Mouse (Mus musculus): ENCODE measurements around the gene Itga9. TPM values are rescaled to one million over a fixed set of nuclear protein-coding genes. Genes with fewer than 3 reads are reported as not detected.
A peak's percentile ranks its signal among the peaks of the same experiment; 100 is the strongest.

Itga9 gene
- polyA plus RNA-seq, 1 experiment from 2014 or later = 6.0 TPM

GRCm38 (mm10) chr9:118750828-118751227, 144.3 kb downstream of the Itga9 start:
- DNase-seq (ENCODE audit: low spot score) = no peak
- Histone ChIP-seq H3K4me1 (replicated peaks) (peaks cover 26% of the 10 kb centered on the region), H3K9me3 (no peaks in the 10 kb centered on the region), H3K36me3 (no peaks in the 10 kb centered on the region), H3K4me3 (no peak overlapping the region), H3K27ac (0 out of 2 replicates have a peak overlapping the region, but pooled peaks have one; percentile 40), H3K27me3 (ENCODE audit: insufficient read depth, poor library complexity, severe bottlenecking) (no peaks in the 10 kb centered on the region)
- 90% methylated on average over 7 of the region's 7 CpGs for WGBS

GRCm38 (mm10) chr9:118752376-118752775, 145.9 kb downstream of the Itga9 start:
- Histone ChIP-seq H3K27me3 (ENCODE audit: insufficient read depth, poor library complexity, severe bottlenecking) (no peaks in the 10 kb centered on the region), H3K4me1 (replicated peaks) (peaks cover 32% of the 10 kb centered on the region), H3K4me3 (no peak overlapping the region), H3K27ac (no peak overlapping the region), H3K9me3 (no peaks in the 10 kb centered on the region), H3K36me3 (no peaks in the 10 kb centered on the region)
- WGBS = 93% methylated on average over 2 of the region's 2 CpGs
- no peak for DNase-seq (ENCODE audit: low spot score)

DNA sequence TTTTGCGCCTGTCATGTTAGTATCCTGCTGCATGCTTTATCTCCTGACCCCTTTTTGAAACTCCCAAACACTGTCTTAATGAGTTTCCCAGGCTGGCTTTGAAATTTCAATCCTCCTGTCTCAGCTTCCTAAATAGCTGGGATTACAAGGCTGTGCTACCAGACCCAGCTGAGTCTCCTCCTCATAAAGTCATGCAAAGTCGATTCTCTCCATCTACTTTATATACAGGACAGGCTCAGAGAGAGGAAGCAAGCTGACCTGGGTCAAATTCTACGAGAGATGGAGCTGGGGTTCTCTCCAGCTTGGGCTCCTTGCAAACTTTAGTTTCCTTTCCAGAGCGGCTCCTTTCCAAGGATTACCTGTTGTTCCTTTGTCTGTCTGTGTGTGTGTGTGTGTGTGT, 153.0 kb downstream of the Itga9 start:
- peaks cover 50% of the 10 kb centered on the region for H3K4me1 ChIP-seq (replicated peaks)
- no peaks in the 10 kb centered on the region for H3K9me3 ChIP-seq
- no peaks in the 10 kb centered on the region for H3K27me3 ChIP-seq (ENCODE audit: insufficient read depth, poor library complexity, severe bottlenecking)
- no peak for DNase-seq (ENCODE audit: low spot score)
- H3K36me3 ChIP-seq = no peaks in the 10 kb centered on the region
- 70% methylated on average over 4 of the region's 4 CpGs for WGBS
- H3K27ac ChIP-seq = no peak overlapping the region
- H3K4me3 ChIP-seq = no peak overlapping the region

- Histone ChIP-seq H3K27ac (peak overlapping the region; percentile 73), H3K36me3 (no peaks in the 10 kb centered on the region), H3K4me1 (replicated peaks) (peaks cover 61% of the 10 kb centered on the region), H3K27me3 (ENCODE audit: insufficient read depth, poor library complexity, severe bottlenecking) (no peaks in the 10 kb centered on the region), H3K9me3 (no peaks in the 10 kb centered on the region), H3K4me3 (no peak overlapping the region)
- DNase-seq (ENCODE audit: low spot score) = peak; percentile 63
- 28% methylated on average over 8 of the region's 8 CpGs for WGBS
Measured at GRCm38 (mm10) chr9:118761953-118762590, 155.6 kb downstream of the Itga9 start.

- DNase-seq (ENCODE audit: low spot score) = no peak
- no peaks in the 10 kb centered on the region for H3K9me3 ChIP-seq
- no peaks in the 10 kb centered on the region for H3K36me3 ChIP-seq
- WGBS = 42% methylated on average over 7 of the region's 7 CpGs
- no peak overlapping the region for H3K4me3 ChIP-seq
- H3K4me1 ChIP-seq (replicated peaks) = peaks cover 67% of the 10 kb centered on the region
- no peaks in the 10 kb centered on the region for H3K27me3 ChIP-seq (ENCODE audit: insufficient read depth, poor library complexity, severe bottlenecking)
- H3K27ac ChIP-seq = peak overlapping the region; percentile 73; the same call in 1 of the 2 replicates
Measured at GRCm38 (mm10) chr9:118762759-118763158, 156.3 kb downstream of the Itga9 start.

DNA sequence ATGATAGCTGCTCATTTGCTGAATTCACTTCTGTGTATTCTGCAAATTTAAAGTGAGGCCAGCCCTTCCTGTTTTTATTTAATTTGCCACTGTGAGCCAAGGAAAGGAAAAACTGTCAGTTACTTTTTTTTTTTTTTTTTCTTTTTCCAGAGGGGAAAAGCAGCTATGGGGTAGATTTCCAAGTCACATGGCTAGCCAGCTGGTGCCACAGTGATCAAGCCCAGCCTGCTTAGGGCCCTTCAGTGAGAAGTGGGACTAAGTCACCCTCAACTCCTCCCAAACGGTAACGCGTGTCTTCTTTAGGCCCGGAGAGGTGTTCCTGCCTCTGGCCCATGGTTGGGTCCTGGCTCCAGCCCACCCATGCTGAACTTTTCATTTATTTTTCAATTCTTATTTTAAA, 156.7 kb downstream of the Itga9 start:
- no peaks in the 10 kb centered on the region for H3K36me3 ChIP-seq
- WGBS = 86% methylated on average over 4 of the region's 4 CpGs
- no peak overlapping the region for H3K4me3 ChIP-seq
- H3K27me3 ChIP-seq (ENCODE audit: insufficient read depth, poor library complexity, severe bottlenecking) = no peaks in the 10 kb centered on the region
- H3K27ac ChIP-seq = no peak overlapping the region
- no peak for DNase-seq (ENCODE audit: low spot score)
- peaks cover 68% of the 10 kb centered on the region for H3K4me1 ChIP-seq (replicated peaks)
- H3K9me3 ChIP-seq = no peaks in the 10 kb centered on the region

DNA sequence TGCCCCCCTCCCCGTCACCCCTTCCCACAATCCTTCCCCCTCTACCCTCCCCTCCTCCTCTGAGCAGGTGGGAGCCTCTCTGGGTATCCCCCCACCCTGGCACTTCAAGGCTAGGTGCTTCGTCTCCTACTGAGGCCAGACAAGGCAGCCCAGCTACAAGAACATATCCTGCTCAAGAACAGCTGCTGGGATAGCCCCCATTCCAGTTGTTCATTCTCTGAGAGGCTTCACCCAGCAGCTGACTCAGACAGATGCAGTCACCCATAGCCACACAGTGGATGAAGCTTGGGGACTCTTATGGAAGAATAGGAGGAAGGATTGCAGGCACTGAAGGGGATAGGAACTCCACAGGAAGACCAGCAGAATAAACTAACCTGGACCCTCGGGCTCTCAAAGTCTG, 157.2 kb downstream of the Itga9 start:
- no peaks in the 10 kb centered on the region for H3K9me3 ChIP-seq
- H3K4me1 ChIP-seq (replicated peaks) = peaks cover 70% of the 10 kb centered on the region
- H3K27me3 ChIP-seq (ENCODE audit: insufficient read depth, poor library complexity, severe bottlenecking) = no peaks in the 10 kb centered on the region
- no peak for DNase-seq (ENCODE audit: low spot score)
- H3K27ac ChIP-seq = 0 out of 2 replicates have a peak overlapping the region, but pooled peaks have one; percentile 5
- no peaks in the 10 kb centered on the region for H3K36me3 ChIP-seq
- no peak overlapping the region for H3K4me3 ChIP-seq
- WGBS = 82% methylated on average over 3 of the region's 3 CpGs

DNA sequence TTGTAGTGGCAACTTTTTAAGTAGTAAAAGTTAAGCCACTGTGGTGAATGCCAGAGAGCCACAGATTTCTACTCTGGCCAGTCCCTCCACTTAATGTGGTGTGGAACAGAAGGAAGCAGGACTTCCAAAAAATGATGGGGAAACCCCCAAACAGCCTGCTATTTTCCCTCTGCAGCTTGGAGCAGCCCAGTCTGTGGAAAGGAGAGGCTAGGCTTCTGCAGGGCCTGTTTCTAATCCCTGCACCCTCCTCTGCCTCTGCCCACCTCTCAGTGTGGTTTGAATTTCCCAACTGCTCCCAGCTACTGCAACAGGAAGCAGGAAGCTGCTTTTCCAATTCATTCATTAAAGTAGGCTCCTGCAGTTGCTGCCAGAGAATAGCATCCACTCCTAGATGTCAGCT, 158.6 kb downstream of the Itga9 start:
- no peak overlapping the region for H3K4me3 ChIP-seq
- no peak for DNase-seq (ENCODE audit: low spot score)
- H3K9me3 ChIP-seq = no peaks in the 10 kb centered on the region
- H3K4me1 ChIP-seq (replicated peaks) = peaks cover 67% of the 10 kb centered on the region
- H3K27ac ChIP-seq = no peak overlapping the region
- H3K36me3 ChIP-seq = no peaks in the 10 kb centered on the region
- H3K27me3 ChIP-seq (ENCODE audit: insufficient read depth, poor library complexity, severe bottlenecking) = no peaks in the 10 kb centered on the region

DNA sequence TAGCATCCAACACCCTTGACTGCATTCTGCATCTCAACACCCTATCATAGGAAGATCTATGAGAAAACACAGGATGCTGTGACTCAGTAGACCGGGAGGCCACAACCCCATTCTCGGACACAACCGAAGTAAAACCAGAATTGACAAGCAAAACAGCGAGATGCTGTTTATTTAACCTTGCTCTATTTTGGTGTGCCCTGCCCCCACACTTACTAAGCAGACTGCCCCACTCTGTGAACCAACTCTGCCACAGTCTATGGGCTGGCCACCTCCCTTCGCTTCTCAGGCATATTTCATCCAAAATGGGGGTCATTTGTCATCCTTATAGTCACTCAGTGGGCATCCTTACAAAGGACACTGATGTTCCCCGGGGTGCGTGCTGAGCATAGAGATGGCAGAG, 160.5 kb downstream of the Itga9 start:
- no peaks in the 10 kb centered on the region for H3K9me3 ChIP-seq
- WGBS = 68% methylated on average over 7 of the region's 7 CpGs

DNA sequence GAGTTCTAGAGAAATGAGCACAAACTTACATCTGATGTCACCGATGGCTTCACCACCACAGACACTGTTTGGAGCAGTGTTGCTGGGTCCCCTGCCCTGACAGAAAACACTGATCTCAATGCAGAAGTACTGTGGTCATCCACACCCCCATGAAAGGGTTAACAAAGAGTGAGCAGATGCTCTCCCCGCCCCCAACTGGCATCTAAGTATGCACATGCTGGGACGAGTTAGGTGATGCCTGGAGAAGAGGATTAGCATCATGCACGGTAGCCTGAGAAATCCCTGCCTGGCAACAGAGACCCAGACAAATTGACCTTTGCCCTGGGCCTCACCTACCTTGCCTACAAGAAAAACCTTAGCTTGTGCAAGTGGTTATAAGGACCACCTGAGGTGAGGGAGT, 162.1 kb downstream of the Itga9 start:
- H3K36me3 ChIP-seq = no peaks in the 10 kb centered on the region
- WGBS = 36% methylated on average over 4 of the region's 4 CpGs
- no peak overlapping the region for H3K4me3 ChIP-seq
- H3K9me3 ChIP-seq = no peaks in the 10 kb centered on the region
- 0 out of 2 replicates have a peak overlapping the region, but pooled peaks have one; percentile 35 for H3K27ac ChIP-seq
- no peak for DNase-seq (ENCODE audit: low spot score)
- H3K4me1 ChIP-seq (replicated peaks) = peaks cover 45% of the 10 kb centered on the region
- no peaks in the 10 kb centered on the region for H3K27me3 ChIP-seq (ENCODE audit: insufficient read depth, poor library complexity, severe bottlenecking)

More for the DNA sequence above, 160.5 kb downstream of the Itga9 start:
- Histone ChIP-seq H3K27me3 (ENCODE audit: insufficient read depth, poor library complexity, severe bottlenecking) (no peaks in the 10 kb centered on the region), H3K4me3 (no peak overlapping the region), H3K4me1 (replicated peaks) (peaks cover 61% of the 10 kb centered on the region), H3K27ac (no peak overlapping the region), H3K36me3 (no peaks in the 10 kb centered on the region)
- DNase-seq (ENCODE audit: low spot score) = no peak

GRCm38 (mm10) chr9:118770366-118770765, 163.9 kb downstream of the Itga9 start:
- Histone ChIP-seq H3K27ac (no peak overlapping the region), H3K36me3 (no peaks in the 10 kb centered on the region), H3K27me3 (ENCODE audit: insufficient read depth, poor library complexity, severe bottlenecking) (no peaks in the 10 kb centered on the region), H3K4me1 (replicated peaks) (peaks cover 35% of the 10 kb centered on the region), H3K9me3 (no peaks in the 10 kb centered on the region), H3K4me3 (no peak overlapping the region)
- no peak for DNase-seq (ENCODE audit: low spot score)
- WGBS = 82% methylated on average over 4 of the region's 4 CpGs

GRCm38 (mm10) chr9:118774676-118775075, 168.2 kb downstream of the Itga9 start:
- Histone ChIP-seq H3K27ac (no peak overlapping the region), H3K4me1 (replicated peaks) (0 out of 2 replicates have a peak, but pooled peaks cover 5% of the 10 kb centered on the region), H3K27me3 (ENCODE audit: insufficient read depth, poor library complexity, severe bottlenecking) (no peaks in the 10 kb centered on the region), H3K4me3 (no peak overlapping the region), H3K36me3 (no peaks in the 10 kb centered on the region), H3K9me3 (no peaks in the 10 kb centered on the region)
- 66% methylated on average over 6 of the region's 6 CpGs for WGBS
- no peak for DNase-seq (ENCODE audit: low spot score)

DNA sequence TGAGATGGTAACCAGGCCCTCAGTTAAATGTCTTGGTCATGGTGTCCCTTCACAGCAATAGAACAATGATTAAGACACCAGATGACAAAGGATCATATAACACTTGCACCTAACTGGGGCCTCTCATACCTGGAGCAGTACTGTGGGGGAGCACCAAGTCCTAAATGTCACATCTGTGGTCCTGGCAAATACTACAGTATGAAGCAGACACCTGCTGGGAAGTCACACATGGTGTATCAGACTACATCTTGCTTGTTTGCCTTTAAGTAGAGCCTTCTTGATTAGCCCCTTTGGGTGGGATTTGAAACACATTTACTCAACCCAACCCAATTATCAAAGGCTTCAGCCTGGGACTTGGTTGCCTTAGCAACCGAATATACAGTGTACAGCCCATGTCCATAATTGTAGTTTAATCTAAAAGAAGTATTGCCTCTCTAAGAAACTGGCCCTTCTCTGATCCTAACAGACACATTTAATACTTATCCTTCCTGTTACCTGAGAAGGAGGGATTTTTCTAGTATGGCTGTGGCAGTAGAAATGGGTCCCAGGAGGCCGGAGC, 170.5 kb downstream of the Itga9 start:
- Histone ChIP-seq H3K27me3 (ENCODE audit: insufficient read depth, poor library complexity, severe bottlenecking) (no peaks in the 10 kb centered on the region), H3K9me3 (no peaks in the 10 kb centered on the region), H3K27ac (no peak overlapping the region), H3K36me3 (no peaks in the 10 kb centered on the region), H3K4me1 (replicated peaks) (0 out of 2 replicates have a peak, but pooled peaks cover 5% of the 10 kb centered on the region), H3K4me3 (no peak overlapping the region)
- no peak for DNase-seq (ENCODE audit: low spot score)
- WGBS = 93% methylated on average over 2 of the region's 2 CpGs
